Mouse (Mus musculus): ENCODE data around the gene Sox5. TPM values are rescaled to one million over a fixed set of nuclear protein-coding genes. Genes with fewer than 3 reads are reported as not detected.

The Sox5 gene
- 2.8 and 3.1 TPM in 2 replicates for polyA plus RNA-seq (2011; ENCODE audit: insufficient read length, low read depth, missing spikeins)

GRCm38 (mm10) chr6:144781431-144782030 is at the start of gene Sox5:
Sox5 (minus strand) TSS chr6:144781977.
- H3K4me1 ChIP-seq (ENCODE audit: control insufficient read depth, insufficient read depth, low read length): no peaks in the 10 kb centered on the region; the same call in 1 of the 2 replicates
- H3K4me3 ChIP-seq (ENCODE audit: insufficient read depth, low read length): peak within 1 kb of the TSS; percentile 52
- no peak within 1 kb of the TSS for H3K27ac ChIP-seq (ENCODE audit: insufficient read depth, low read length)
- no peak for TF ChIP-seq CTCF (IDR thresholded peaks at IDR 0.05; ENCODE audit: borderline replicate concordance, insufficient read depth, low read length)
- no peak for TF ChIP-seq POLR2A (IDR thresholded peaks at IDR 0.05; ENCODE audit: low read depth, low read length)

- no peak overlapping the region for H3K4me3 ChIP-seq (ENCODE audit: insufficient read depth, low read length)
- H3K27ac ChIP-seq (ENCODE audit: insufficient read depth, low read length): no peak overlapping the region
- H3K4me1 ChIP-seq (ENCODE audit: control insufficient read depth, insufficient read depth, low read length): no peaks in the 10 kb centered on the region
- no peak for TF ChIP-seq POLR2A (IDR thresholded peaks at IDR 0.05; ENCODE audit: low read depth, low read length)
- TF ChIP-seq CTCF (IDR thresholded peaks at IDR 0.05; ENCODE audit: borderline replicate concordance, insufficient read depth, low read length): no peak
Observed at GRCm38 (mm10) chr6:144825018-144825602, 43.3 kb upstream of the Sox5 start.

GRCm38 (mm10) chr6:144824153-144824552 is 42.4 kb upstream of the Sox5 start:
- TF ChIP-seq CTCF (IDR thresholded peaks at IDR 0.05; ENCODE audit: borderline replicate concordance, insufficient read depth, low read length) (no peak), POLR2A (IDR thresholded peaks at IDR 0.05; ENCODE audit: low read depth, low read length) (no peak)
- no peak overlapping the region for H3K4me3 ChIP-seq (ENCODE audit: insufficient read depth, low read length)
- no peaks in the 10 kb centered on the region for H3K4me1 ChIP-seq (ENCODE audit: control insufficient read depth, insufficient read depth, low read length)
- no peak overlapping the region for H3K27ac ChIP-seq (ENCODE audit: insufficient read depth, low read length)

- Histone ChIP-seq H3K27ac (ENCODE audit: insufficient read depth, low read length) (no peak overlapping the region), H3K4me3 (ENCODE audit: insufficient read depth, low read length) (no peak overlapping the region), H3K4me1 (ENCODE audit: control insufficient read depth, insufficient read depth, low read length) (no peaks in the 10 kb centered on the region)
- TF ChIP-seq CTCF (IDR thresholded peaks at IDR 0.05; ENCODE audit: borderline replicate concordance, insufficient read depth, low read length): no peak
- TF ChIP-seq POLR2A (IDR thresholded peaks at IDR 0.05; ENCODE audit: low read depth, low read length): no peak
Observed at GRCm38 (mm10) chr6:144822594-144822993, 40.8 kb upstream of the Sox5 start.

GRCm38 (mm10) chr6:144821019-144821418 is 39.2 kb upstream of the Sox5 start:
- Histone ChIP-seq H3K27ac (ENCODE audit: insufficient read depth, low read length) (no peak overlapping the region), H3K4me3 (ENCODE audit: insufficient read depth, low read length) (no peak overlapping the region), H3K4me1 (ENCODE audit: control insufficient read depth, insufficient read depth, low read length) (no peaks in the 10 kb centered on the region)
- TF ChIP-seq CTCF (IDR thresholded peaks at IDR 0.05; ENCODE audit: borderline replicate concordance, insufficient read depth, low read length): no peak
- no peak for TF ChIP-seq POLR2A (IDR thresholded peaks at IDR 0.05; ENCODE audit: low read depth, low read length)

- TF ChIP-seq POLR2A (IDR thresholded peaks at IDR 0.05; ENCODE audit: low read depth, low read length) (no peak), CTCF (IDR thresholded peaks at IDR 0.05; ENCODE audit: borderline replicate concordance, insufficient read depth, low read length) (no peak)
- H3K4me3 ChIP-seq (ENCODE audit: insufficient read depth, low read length): no peak overlapping the region
- no peak overlapping the region for H3K27ac ChIP-seq (ENCODE audit: insufficient read depth, low read length)
- no peaks in the 10 kb centered on the region for H3K4me1 ChIP-seq (ENCODE audit: control insufficient read depth, insufficient read depth, low read length)
Observed at GRCm38 (mm10) chr6:144818016-144818415, 36.2 kb upstream of the Sox5 start.

- no peak for TF ChIP-seq CTCF (IDR thresholded peaks at IDR 0.05; ENCODE audit: borderline replicate concordance, insufficient read depth, low read length)
- Histone ChIP-seq H3K4me3 (ENCODE audit: insufficient read depth, low read length) (no peak overlapping the region), H3K27ac (ENCODE audit: insufficient read depth, low read length) (no peak overlapping the region), H3K4me1 (ENCODE audit: control insufficient read depth, insufficient read depth, low read length) (no peaks in the 10 kb centered on the region)
Observed at GRCm38 (mm10) chr6:144817329-144817932, 35.7 kb upstream of the Sox5 start.

GRCm38 (mm10) chr6:144815542-144815941 is 33.8 kb upstream of the Sox5 start:
- no peak for TF ChIP-seq POLR2A (IDR thresholded peaks at IDR 0.05; ENCODE audit: low read depth, low read length)
- no peak for TF ChIP-seq CTCF (IDR thresholded peaks at IDR 0.05; ENCODE audit: borderline replicate concordance, insufficient read depth, low read length)
- Histone ChIP-seq H3K4me3 (ENCODE audit: insufficient read depth, low read length) (no peak overlapping the region), H3K27ac (ENCODE audit: insufficient read depth, low read length) (no peak overlapping the region), H3K4me1 (ENCODE audit: control insufficient read depth, insufficient read depth, low read length) (no peaks in the 10 kb centered on the region)

- Histone ChIP-seq H3K4me1 (ENCODE audit: control insufficient read depth, insufficient read depth, low read length) (no peaks in the 10 kb centered on the region), H3K4me3 (ENCODE audit: insufficient read depth, low read length) (no peak overlapping the region), H3K27ac (ENCODE audit: insufficient read depth, low read length) (no peak overlapping the region)
- TF ChIP-seq CTCF (IDR thresholded peaks at IDR 0.05; ENCODE audit: borderline replicate concordance, insufficient read depth, low read length): no peak
- no peak for TF ChIP-seq POLR2A (IDR thresholded peaks at IDR 0.05; ENCODE audit: low read depth, low read length)
Observed at GRCm38 (mm10) chr6:144814931-144815364, 33.2 kb upstream of the Sox5 start.

GRCm38 (mm10) chr6:144804321-144804720 is 22.5 kb upstream of the Sox5 start:
- no peak for TF ChIP-seq CTCF (IDR thresholded peaks at IDR 0.05; ENCODE audit: borderline replicate concordance, insufficient read depth, low read length)
- H3K4me1 ChIP-seq (ENCODE audit: control insufficient read depth, insufficient read depth, low read length): no peaks in the 10 kb centered on the region
- H3K27ac ChIP-seq (ENCODE audit: insufficient read depth, low read length): no peak overlapping the region
- no peak overlapping the region for H3K4me3 ChIP-seq (ENCODE audit: insufficient read depth, low read length)

All from embryonic fibroblast, embryonic 13.5 days (primary cell).